Mouse (Mus musculus): ENCODE measurements around the gene Lrrc56.
A peak's percentile ranks its signal among the peaks of the same experiment; 100 is the strongest.

The Lrrc56 gene

GRCm38 (mm10) chr7:141192776-141193347 is 1.1 kb upstream of the Lrrc56 start:
- DNase-seq (ENCODE audit: low spot score), result no peak

GRCm38 (mm10) chr7:141193348-141193856 is 555 bp upstream of the Lrrc56 start:
- DNase-seq (ENCODE audit: low spot score), result no peak

- no peak for DNase-seq (ENCODE audit: low spot score)
Observed at GRCm38 (mm10) chr7:141194409-141194808, 452 bp downstream of the Lrrc56 start.

- DNase-seq (ENCODE audit: low spot score), result peak; percentile 77
Observed at GRCm38 (mm10) chr7:141194830-141195229, 873 bp downstream of the Lrrc56 start.

- no peak for DNase-seq (ENCODE audit: low spot score)
Observed at GRCm38 (mm10) chr7:141195754-141196153, 1.8 kb downstream of the Lrrc56 start.

GRCm38 (mm10) chr7:141196619-141197282 is 2.8 kb downstream of the Lrrc56 start:
- DNase-seq (ENCODE audit: low spot score), result no peak

- DNase-seq (ENCODE audit: low spot score), result no peak
Observed at GRCm38 (mm10) chr7:141198121-141198520, 4.2 kb downstream of the Lrrc56 start.

- DNase-seq (ENCODE audit: low spot score), result no peak
Observed at GRCm38 (mm10) chr7:141204546-141204945, 10.6 kb downstream of the Lrrc56 start.

GRCm38 (mm10) chr7:141205504-141205903 is 11.5 kb downstream of the Lrrc56 start:
- no peak for DNase-seq (ENCODE audit: low spot score)

- no peak for DNase-seq (ENCODE audit: low spot score)
Observed at GRCm38 (mm10) chr7:141206182-141206937, 12.4 kb downstream of the Lrrc56 start.

GRCm38 (mm10) chr7:141209526-141209925 is 15.6 kb downstream of the Lrrc56 start:
- DNase-seq (ENCODE audit: low spot score), result no peak

- no peak for DNase-seq (ENCODE audit: low spot score)
Observed at GRCm38 (mm10) chr7:141210137-141210536, 16.2 kb downstream of the Lrrc56 start.

GRCm38 (mm10) chr7:141210606-141211131 is 16.7 kb downstream of the Lrrc56 start:
- no peak for DNase-seq (ENCODE audit: low spot score)

GRCm38 (mm10) chr7:141213133-141213532 is 19.2 kb downstream of the Lrrc56 start:
- DNase-seq (ENCODE audit: low spot score), result no peak

- no peak for DNase-seq (ENCODE audit: low spot score)
Observed at GRCm38 (mm10) chr7:141213605-141214235, 19.8 kb downstream of the Lrrc56 start, which contains the start of gene Lmntd2. Gene Lmntd2 (minus strand): TSS chr7:141214080.

GRCm38 (mm10) chr7:141214310-141214709 is 20.4 kb downstream of the Lrrc56 start:
- DNase-seq (ENCODE audit: low spot score), result no peak

GRCm38 (mm10) chr7:141215101-141215879 is 21.3 kb downstream of the Lrrc56 start, which contains the start of gene Rassf7:
Gene Rassf7 (plus strand): TSS chr7:141215860.
- peak; percentile 71 for DNase-seq (ENCODE audit: low spot score)

GRCm38 (mm10) chr7:141215880-141216733 is 22.1 kb downstream of the Lrrc56 start:
- no peak for DNase-seq (ENCODE audit: low spot score)

GRCm38 (mm10) chr7:141216894-141217293 is 22.9 kb downstream of the Lrrc56 start:
- DNase-seq (ENCODE audit: low spot score), result no peak

- no peak for DNase-seq (ENCODE audit: low spot score)
Observed at GRCm38 (mm10) chr7:141217343-141218013, 23.5 kb downstream of the Lrrc56 start.

All from left cerebral cortex, adult 11 months (tissue).